Comparison of ENCODE assay signal across 9 mouse cellular contexts in the genomic region with DNA sequence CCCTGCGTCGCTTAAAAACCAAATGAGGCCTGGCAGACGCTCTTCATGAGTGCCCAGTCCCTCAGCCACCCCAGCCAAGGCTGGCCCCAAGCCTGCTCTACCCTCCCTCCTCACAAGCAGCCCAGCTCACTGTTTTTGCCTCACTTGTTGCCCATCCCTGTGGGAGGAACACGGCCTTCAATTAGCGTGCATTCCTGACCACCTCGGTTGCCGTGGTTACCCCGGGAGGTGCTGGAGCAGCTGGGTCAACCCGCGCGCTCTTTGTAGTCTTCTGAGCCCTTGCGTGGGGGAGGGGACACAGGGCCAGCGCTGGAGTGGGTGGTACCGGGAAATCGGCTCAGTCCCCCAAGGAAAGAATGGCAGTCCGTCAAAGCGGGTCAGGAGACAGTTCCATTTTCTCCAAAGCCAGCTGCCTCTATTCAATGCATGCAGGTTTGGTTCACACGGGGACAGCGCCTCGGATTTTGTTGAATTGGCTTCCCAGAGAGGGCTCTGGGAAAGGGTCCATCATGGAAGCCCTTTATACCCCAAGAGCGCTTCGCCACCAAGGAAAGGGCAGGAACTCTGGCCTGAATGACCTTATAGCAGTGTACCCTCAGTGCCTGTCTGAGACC. TPM values are rescaled to one million over a fixed set of nuclear protein-coding genes. Genes with fewer than 3 reads are reported as not detected.
A peak's percentile ranks its signal among the peaks of the same experiment; 100 is the strongest.
DNase-seq lines count a peak whose midpoint lies in the region; ATAC-seq lines count a peak whose summit lies in the region.
"Had no signal": no experiment of that assay in that cellular context is flagged by ENCODE, and none has a peak within 500 bp of the region (broad histone marks: within the 10 kb centered on the region; RNA-seq: fewer than 3 reads in every experiment).

No protein-coding gene starts in this region.

- no peaks in the 10 kb centered on the region for H3K27me3 ChIP-seq in heart, embryonic 12.5 days (replicated peaks)
- no peaks in the 10 kb centered on the region for H3K27me3 ChIP-seq in hindbrain, embryonic 13.5 days
- no peaks in the 10 kb centered on the region for H3K27me3 ChIP-seq in midbrain, embryonic 11.5 days (ENCODE audit: control insufficient read depth, insufficient read depth, low read length)

- H3K27ac ChIP-seq in heart, embryonic 12.5 days (ENCODE audit: poor library complexity, severe bottlenecking): no peak overlapping the region
- H3K27ac ChIP-seq in hindbrain, embryonic 13.5 days: peak overlapping the region; percentile 68
- H3K27ac ChIP-seq in midbrain, embryonic 11.5 days (ENCODE audit: low read depth, low read length): peak overlapping the region; percentile 97

- H3K4me2 ChIP-seq in heart, embryonic 12.5 days: peak overlapping the region; percentile 70
- peak overlapping the region; percentile 49 for H3K4me2 ChIP-seq in hindbrain, embryonic 13.5 days
- H3K4me2 ChIP-seq in midbrain, embryonic 11.5 days: peak overlapping the region; percentile 23

- ATAC-seq in heart, embryonic 12.5 days (ENCODE audit: insufficient number of reproducible peaks, low FRiP score): peak; percentile 57; the same call in 1 of the 2 replicates
- peak; percentile 90 for ATAC-seq in hindbrain, embryonic 13.5 days (ENCODE audit: low FRiP score)
- ATAC-seq in midbrain, embryonic 11.5 days (ENCODE audit: low FRiP score): peak; percentile 94

- H3K36me3 ChIP-seq in heart, embryonic 12.5 days: no peaks in the 10 kb centered on the region
- no peaks in the 10 kb centered on the region for H3K36me3 ChIP-seq in hindbrain, embryonic 13.5 days
- H3K36me3 ChIP-seq in midbrain, embryonic 11.5 days (ENCODE audit: control insufficient read depth, insufficient read depth, low read length): no peaks in the 10 kb centered on the region

- peak overlapping the region; percentile 42 for H3K4me3 ChIP-seq in heart, embryonic 12.5 days
- H3K4me3 ChIP-seq in hindbrain, embryonic 13.5 days: peak overlapping the region; percentile 15
- H3K4me3 ChIP-seq in midbrain, embryonic 11.5 days (ENCODE audit: low read depth, low read length): no peak overlapping the region; the same call in 1 of the 2 replicates

- H3K4me1 ChIP-seq in heart, embryonic 12.5 days (replicated peaks): peaks cover 17% of the 10 kb centered on the region
- H3K4me1 ChIP-seq in hindbrain, embryonic 13.5 days (replicated peaks): peaks cover 86% of the 10 kb centered on the region
- H3K4me1 ChIP-seq in midbrain, embryonic 11.5 days (ENCODE audit: control insufficient read depth, insufficient read depth, low read length): peaks cover 94% of the 10 kb centered on the region

- no peak for DNase-seq in heart, postnatal 25 days (ENCODE audit: low spot score)
- DNase-seq in embryo, embryonic 9.5 days (ENCODE audit: extremely low spot score): peak; percentile 96
- peak; percentile 75 to 87 for DNase-seq in layer of hippocampus, postnatal 14 days (ENCODE audit: low spot score in 2 of 2)
- DNase-seq in midbrain, embryonic 11.5 days (ENCODE audit: low spot score, missing footprints): peak; percentile 99
- DNase-seq in right cerebral cortex, postnatal 4 days: peak; percentile 64
- DNase-seq in thymus, postnatal 0 days (ENCODE audit: low spot score): no peak

- 9% methylated on average over 22 of the region's 22 CpGs for WGBS in heart, embryonic 12.5 days
- 1% methylated on average over 22 of the region's 22 CpGs for WGBS in hindbrain, embryonic 13.5 days
- 2% methylated on average over 22 of the region's 22 CpGs for WGBS in midbrain, embryonic 11.5 days

- H3K9me3 ChIP-seq in heart, embryonic 12.5 days (replicated peaks): no peaks in the 10 kb centered on the region
- H3K9me3 ChIP-seq in hindbrain, embryonic 13.5 days: no peaks in the 10 kb centered on the region
- no peaks in the 10 kb centered on the region for H3K9me3 ChIP-seq in midbrain, embryonic 11.5 days (ENCODE audit: control insufficient read depth, low read length)

- H3K9ac ChIP-seq in heart, embryonic 12.5 days: no peak overlapping the region
- no peak overlapping the region for H3K9ac ChIP-seq in hindbrain, embryonic 13.5 days
- peak overlapping the region; percentile 28; the same call in 1 of the 2 replicates for H3K9ac ChIP-seq in midbrain, embryonic 11.5 days (ENCODE audit: low read length)

- intact Hi-C loops in heart, postnatal 25 days (cut with DNase I): no loop called here

RNA-seq across cellular contexts. Expression of a gene that starts 28.8 kb away (rescaled TPM):
- polyA plus RNA-seq in heart, embryonic 12.5 days (2016; fragmentation: Nextera tagmentation; extraction: Ambion mirVana): 2.1 and 2.2 TPM in 2 replicates
- 1 to 10 TPM; 2.8 to 3.6 TPM for total RNA-seq in heart, postnatal 25 days (2021)
- polyA plus RNA-seq in hindbrain, embryonic 13.5 days (2015; fragmentation: Nextera tagmentation; extraction: Ambion mirVana): 3.5 and 3.6 TPM in 2 replicates
- total RNA-seq in layer of hippocampus, postnatal 14 days (2021): 10 to 100 TPM; 83.5 to 92.3 TPM
- 12.2 and 12.8 TPM in 2 replicates for polyA plus RNA-seq in midbrain, embryonic 11.5 days (2014; fragmentation: Nextera tagmentation; extraction: Ambion mirVana)
- 0.08 and 0.12 TPM in 2 replicates for polyA plus RNA-seq in thymus, postnatal 0 days (2015; fragmentation: Nextera tagmentation; extraction: Ambion mirVana)
- total RNA-seq: hematopoietic stem cell, adult 5-6 weeks had no signal

RNA-seq across cellular contexts. Expression of a gene that starts 44.2 kb away (rescaled TPM):
- not detected in 2 replicates for polyA plus RNA-seq in heart, embryonic 12.5 days (2016; fragmentation: Nextera tagmentation; extraction: Ambion mirVana)
- total RNA-seq in heart, postnatal 25 days (2021): not detected
- polyA plus RNA-seq in hindbrain, embryonic 13.5 days (2015; fragmentation: Nextera tagmentation; extraction: Ambion mirVana): not detected in 2 replicates
- not detected for total RNA-seq in layer of hippocampus, postnatal 14 days (2021)
- polyA plus RNA-seq in midbrain, embryonic 11.5 days (2014; fragmentation: Nextera tagmentation; extraction: Ambion mirVana): 0.08 TPM in 1 of 2 replicates, not detected in the other
- polyA plus RNA-seq in thymus, postnatal 0 days (2015; fragmentation: Nextera tagmentation; extraction: Ambion mirVana): not detected in 2 replicates
- total RNA-seq: hematopoietic stem cell, adult 5-6 weeks had no signal

Comparison
In these comparisons a context has a peak if more than half of its experiments do, and no peak if none do; other contexts are left out.
1. DNase-seq: peak in embryo, embryonic 9.5 days (single experiment), layer of hippocampus, postnatal 14 days (2 of 2), midbrain, embryonic 11.5 days (single experiment) and right cerebral cortex, postnatal 4 days (single experiment); none in heart, postnatal 25 days (single experiment) and thymus, postnatal 0 days (single experiment).
2. Peak in every context shown above with its lines, with median percentiles within 50 percentile points of each other: ATAC-seq and H3K4me2 ChIP-seq.